Mouse (Mus musculus) ES-E14 (cell line): ENCODE data around the gene Smim10l2a.

Experiments used
- CHD2 ChIP-seq: IDR thresholded peaks from 2 replicates; pipeline ENCODE4 v1.6.1; 2014; ENCODE audit warnings: mild to moderate bottlenecking, low read depth, low read length, inconsistent platforms
- HCFC1 ChIP-seq: IDR thresholded peaks from 2 replicates; pipeline ENCODE4 v1.6.1; 2012; ENCODE audit warnings: low read length, inconsistent platforms, borderline replicate concordance; ENCODE audit not compliant: insufficient read depth
- MAFK ChIP-seq: IDR thresholded peaks from 2 replicates; pipeline ENCODE4 v1.6.1; 2014; ENCODE audit warnings: mild to moderate bottlenecking, low read depth, low read length, inconsistent platforms; ENCODE audit not compliant: insufficient read depth
- ZNF384 ChIP-seq: IDR thresholded peaks from 2 replicates; pipeline ENCODE4 v1.6.1; 2012; ENCODE audit warnings: low read depth, low read length, inconsistent platforms

- TF ChIP-seq MAFK (no peak), CHD2 (no peak), HCFC1 (no peak), ZNF384 (no peak)
Measured at GRCm38 (mm10) chrX:56342921-56343320, 31.5 kb upstream of the Smim10l2a start.
